Mouse (Mus musculus) heart, postnatal 10 days (tissue): ENCODE measurements around the gene 1700069L16Rik. TPM values are rescaled to one million over a fixed set of nuclear protein-coding genes. Genes with fewer than 3 reads are reported as not detected.

Experiments used
- DNase-seq, 2 experiments: peaks; one replicate each; pipeline ENCODE4 v3.0.0; 2021
- intact Hi-C: fragments of 180-260 bp; cut with DNase I; formaldehyde crosslinking; loops from one replicate; pipeline ENCODE4 v1.15.1; 2025
- total RNA-seq, 2 experiments: library from RNA; stranded (reverse); gene quantifications; 2 replicates each; pipeline ENCODE4 v1.2.3; 2021

Gene 1700069L16Rik
- total RNA-seq = not detected

DNA sequence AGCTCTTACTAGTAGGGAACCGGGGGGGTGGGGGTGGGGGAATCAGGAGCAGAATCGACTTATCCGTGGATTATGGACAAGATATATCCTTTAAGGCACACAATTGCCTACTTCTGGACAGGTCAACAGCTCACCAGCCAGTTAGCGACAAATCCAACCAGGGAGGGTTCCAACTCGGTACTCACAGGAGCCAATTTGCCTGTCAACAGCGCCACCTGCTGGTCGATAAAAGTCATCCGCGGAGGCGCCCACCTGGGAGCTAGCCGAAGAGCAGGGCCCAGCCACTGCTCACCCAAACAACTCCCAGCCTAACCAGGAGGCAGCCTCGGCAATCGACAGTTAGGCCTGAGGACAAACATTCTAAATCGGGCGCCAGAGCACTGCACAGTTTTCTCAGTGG, at the start of gene 1700069L16Rik:
Gene 1700069L16Rik, minus strand, starts transcription at position 327 of the 400 bp plus-strand sequence.
- intact Hi-C loops = loop anchor here (1.0 to 5.0 kb wide), 4 partner anchors 62 to 358 kb away; no protein-coding TSS in a partner anchor
- DNase-seq = peak; percentile 85 to 90

- peak; percentile 91 to 93 for DNase-seq
- intact Hi-C loops = loop anchor here (1.0 to 5.0 kb wide), 4 partner anchors 42 to 181 kb away; no protein-coding TSS in a partner anchor
Observed at GRCm38 (mm10) chr5:113773664-113774063, 49.1 kb upstream of the 1700069L16Rik start.

- peak in 1 of 2 experiments; percentile 12 for DNase-seq
- intact Hi-C loops = loop anchor here (1.0 to 5.0 kb wide), 4 partner anchors 42 to 182 kb away; no protein-coding TSS in a partner anchor
Observed at GRCm38 (mm10) chr5:113772905-113773519, 48.4 kb upstream of the 1700069L16Rik start.

- DNase-seq = peak; percentile 96
- intact Hi-C loops = loop anchor here (2.0 to 5.0 kb wide), 3 partner anchors 72 to 182 kb away; no protein-coding TSS in a partner anchor
Observed at GRCm38 (mm10) chr5:113772450-113772895, 47.9 kb upstream of the 1700069L16Rik start, which contains the start of the genes Sart3 and Iscu. Gene Sart3 (minus strand): TSS chr5:113772510. Gene Iscu (plus strand): TSS chr5:113772748.

- intact Hi-C loops = loop anchor here (2.0 to 5.0 kb wide), 3 partner anchors 73 to 183 kb away; no protein-coding TSS in a partner anchor
Observed at GRCm38 (mm10) chr5:113771213-113772162, 46.9 kb upstream of the 1700069L16Rik start.

DNA sequence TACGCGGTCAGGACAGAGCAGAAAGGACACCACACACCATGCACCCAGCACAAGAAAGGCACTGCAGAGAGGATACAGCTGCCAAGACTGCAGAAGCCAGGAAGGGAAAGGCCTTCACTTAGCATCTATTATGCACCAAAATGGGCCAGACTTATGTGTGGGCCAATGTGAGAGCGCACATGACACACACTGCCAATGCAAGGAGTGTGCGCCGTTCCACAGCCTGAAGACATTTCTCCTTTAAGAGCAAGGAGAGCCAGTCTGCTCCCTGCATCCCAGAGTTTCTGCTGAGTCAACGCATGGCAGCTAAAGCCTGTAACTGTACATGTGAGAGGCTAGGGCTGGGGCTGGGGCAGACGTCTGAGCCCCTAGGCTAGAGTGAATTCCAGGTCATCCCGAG, 44.2 kb upstream of the 1700069L16Rik start:
- DNase-seq = no peak
- intact Hi-C loops = no loop called here

More at GRCm38 (mm10) chr5:113771213-113772162, 46.9 kb upstream of the 1700069L16Rik start:
- DNase-seq = peak; percentile 90 to 91

- intact Hi-C loops = no loop called here
- DNase-seq = no peak
Observed at GRCm38 (mm10) chr5:113765641-113766526, 41.3 kb upstream of the 1700069L16Rik start.

DNA sequence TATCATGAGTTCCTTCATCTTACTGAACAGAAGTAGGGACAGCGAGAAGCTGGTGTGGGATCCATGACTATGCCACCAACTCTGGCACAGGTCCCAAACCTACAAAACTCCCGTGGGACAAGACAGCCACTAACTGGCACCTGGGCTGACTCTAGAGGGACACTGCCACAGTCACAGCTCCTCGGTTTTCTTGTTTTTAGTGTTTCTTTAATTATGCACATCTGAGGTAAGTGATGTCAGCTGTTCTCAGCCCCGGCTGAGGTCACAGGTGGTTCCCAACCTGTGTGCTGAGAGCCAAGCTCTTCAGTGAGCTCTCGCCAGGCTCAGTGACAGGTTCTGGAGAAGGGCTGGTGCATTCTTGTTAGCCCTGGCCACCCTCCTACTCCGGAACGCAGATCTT, 39.9 kb upstream of the 1700069L16Rik start:
- intact Hi-C loops = no loop called here
- DNase-seq = no peak

DNA sequence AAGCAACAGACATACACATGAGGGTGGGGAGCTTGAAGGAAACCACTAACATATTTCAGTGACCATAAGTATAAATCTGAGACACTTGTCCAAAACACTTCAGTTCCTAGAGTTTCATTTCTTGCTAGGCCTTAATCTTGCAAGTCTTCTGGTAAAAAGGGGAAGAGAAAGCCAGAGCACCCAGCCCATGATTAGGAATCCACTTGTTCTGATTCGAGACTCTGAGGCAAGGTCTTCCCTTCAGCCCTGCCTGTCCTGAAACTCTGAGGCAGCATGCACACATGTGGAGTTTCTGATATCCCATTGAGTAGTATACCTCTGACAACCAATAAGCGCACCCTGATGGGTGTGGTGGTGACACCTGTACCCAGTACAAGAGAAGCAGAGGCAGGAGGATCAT, 37.0 kb upstream of the 1700069L16Rik start:
- no peak for DNase-seq
- intact Hi-C loops = no loop called here

GRCm38 (mm10) chr5:113755347-113756030, 30.9 kb upstream of the 1700069L16Rik start:
- intact Hi-C loops = no loop called here
- no peak for DNase-seq

DNA sequence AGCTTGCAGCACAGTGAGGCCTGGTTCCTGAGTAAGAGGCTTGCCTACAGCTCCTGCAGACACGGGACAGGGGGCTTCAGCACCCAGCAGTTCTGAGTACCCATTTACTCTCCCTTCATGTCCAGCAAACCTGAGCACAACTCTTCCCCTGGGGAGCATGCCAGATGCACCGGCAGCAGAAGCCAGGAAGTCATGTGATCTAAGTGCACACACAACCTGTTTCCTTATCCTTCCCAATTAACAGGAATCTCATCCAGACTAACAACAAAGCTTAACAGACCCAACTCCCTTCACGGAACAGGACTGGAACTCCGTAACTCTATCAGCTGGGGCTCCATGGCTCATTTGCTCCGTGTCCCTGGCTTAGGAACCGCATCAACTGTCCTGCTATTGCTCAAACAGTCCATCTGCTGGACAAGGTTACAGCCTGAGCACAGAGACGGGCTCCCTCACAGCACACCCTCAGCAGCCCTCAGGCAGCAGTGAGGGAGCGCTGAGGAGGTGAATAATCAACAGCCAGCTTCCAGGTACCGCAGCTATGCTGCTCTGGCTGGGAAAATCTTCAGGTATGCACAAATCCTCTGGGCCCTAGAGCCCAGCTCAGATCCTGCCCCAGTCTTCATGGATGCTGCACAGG, 27.1 kb upstream of the 1700069L16Rik start:
- intact Hi-C loops = no loop called here
- DNase-seq = no peak

DNA sequence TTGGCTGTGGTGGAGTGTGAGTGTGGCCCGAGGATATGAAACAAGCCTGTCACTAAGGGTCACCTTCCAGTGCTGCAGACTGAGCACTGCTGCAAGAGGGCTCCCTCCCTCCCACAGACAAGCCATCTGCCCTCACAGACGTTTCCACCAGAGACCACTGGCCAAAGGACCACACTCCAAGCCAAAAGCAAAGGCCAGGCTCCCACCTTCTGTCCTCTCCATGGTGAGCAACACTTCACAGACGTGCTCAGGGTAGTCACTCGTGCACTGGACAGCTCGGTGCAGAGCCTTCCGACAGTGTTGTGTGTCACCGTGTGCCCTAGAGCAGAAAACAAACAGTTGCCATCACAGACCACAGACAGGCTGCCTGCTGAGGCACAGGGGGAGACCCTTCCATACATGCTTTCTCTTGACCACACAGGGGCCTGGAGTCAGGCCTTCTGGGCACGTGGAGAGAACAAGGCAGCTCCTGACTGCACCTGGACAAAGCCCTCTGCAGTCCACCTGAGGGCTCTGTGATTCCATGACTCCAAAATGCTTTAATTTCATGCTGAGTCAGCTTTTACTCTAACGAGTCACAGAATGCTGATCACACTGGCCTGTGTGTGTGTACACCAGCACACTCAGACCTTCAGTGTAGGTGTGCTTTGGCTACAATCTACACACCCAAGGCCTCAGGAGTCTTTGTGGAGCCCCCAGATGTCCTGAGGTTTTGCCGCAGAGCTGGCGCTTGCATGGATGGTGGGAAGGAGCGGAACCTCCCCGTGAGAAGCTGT, 24.2 kb upstream of the 1700069L16Rik start:
- intact Hi-C loops = no loop called here
- DNase-seq = no peak

- intact Hi-C loops = no loop called here
- DNase-seq = no peak
Observed at GRCm38 (mm10) chr5:113747629-113748028, 23.1 kb upstream of the 1700069L16Rik start.

DNA sequence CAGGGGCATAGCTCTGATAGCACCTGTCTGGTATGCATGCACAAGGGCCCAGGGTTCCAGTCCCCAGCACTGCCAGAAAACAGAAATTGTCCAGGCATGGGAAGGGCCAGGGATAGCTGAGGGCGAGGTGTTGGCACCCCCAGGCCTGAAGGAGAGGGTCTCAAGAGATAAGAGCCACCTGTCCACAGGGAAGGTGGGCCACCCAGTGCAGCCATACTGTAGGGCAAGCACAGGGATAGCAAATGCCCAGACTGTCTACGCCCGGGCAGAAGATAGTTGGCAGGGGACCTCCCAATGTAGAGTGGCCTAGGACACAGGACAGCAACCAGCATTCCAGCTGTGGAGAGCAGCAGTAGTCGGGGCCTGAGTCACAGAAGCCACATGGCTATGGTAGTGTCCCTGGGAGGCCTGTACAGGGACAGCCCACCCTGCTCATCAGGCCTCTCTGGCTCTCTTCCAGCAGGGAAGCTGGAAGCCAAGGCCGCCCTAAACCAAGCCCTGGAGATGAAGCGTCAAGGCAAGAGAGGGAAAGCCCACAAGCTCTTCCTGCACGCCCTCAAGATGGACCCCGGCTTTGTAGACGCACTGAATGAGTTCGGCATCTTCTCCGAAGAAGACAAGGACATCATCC, 13.2 kb upstream of the 1700069L16Rik start:
- intact Hi-C loops = no loop called here

GRCm38 (mm10) chr5:113736522-113737164, 12.1 kb upstream of the 1700069L16Rik start:
- intact Hi-C loops = no loop called here
- DNase-seq = no peak

More for the DNA sequence above, 13.2 kb upstream of the 1700069L16Rik start:
- no peak for DNase-seq

GRCm38 (mm10) chr5:113736113-113736502, 11.5 kb upstream of the 1700069L16Rik start:
- DNase-seq = peak in 1 of 2 experiments; percentile 28
- intact Hi-C loops = no loop called here
